Mouse (Mus musculus) stomach, embryonic 16.5 days (tissue): ENCODE results near the gene Parl. TPM values are rescaled to one million over a fixed set of nuclear protein-coding genes. Genes with fewer than 3 reads are reported as not detected.

Experiments
- ATAC-seq: fragments of 200-750 bp; cut with Nextera tagmentation; 2 replicates; pipeline ENCODE4 v1.8.0; 2017; ENCODE audit warnings: moderate number of reproducible peaks, moderate TSS enrichment; ENCODE audit not compliant: insufficient read depth, low FRiP score
- H3K27ac ChIP-seq: fragments of 300-500 bp; sonication (generic); 2 replicates; pipeline ENCODE4 v1.5.1; 2014; ENCODE audit warnings: low read length
- H3K27me3 ChIP-seq: fragments of 300-500 bp; sonication (generic); 2 replicates; pipeline ENCODE4 v1.6.1; 2014; ENCODE audit warnings: low read length, control low read depth, mixed read lengths; ENCODE audit not compliant: control insufficient read depth, insufficient read depth
- H3K36me3 ChIP-seq: fragments of 300-500 bp; sonication (generic); 2 replicates; pipeline ENCODE4 v1.6.1; 2014; ENCODE audit warnings: low read length; ENCODE audit not compliant: control insufficient read depth, insufficient read depth
- H3K4me1 ChIP-seq: fragments of 300-500 bp; sonication (generic); 2 replicates; pipeline ENCODE4 v1.6.1; 2014; ENCODE audit warnings: low read length, control low read depth, mixed read lengths; ENCODE audit not compliant: control insufficient read depth, insufficient read depth
- H3K4me2 ChIP-seq: fragments of 300-500 bp; sonication (generic); 2 replicates; pipeline ENCODE4 v1.6.1; 2014; ENCODE audit warnings: low read depth, low read length, mixed read lengths
- H3K4me3 ChIP-seq: fragments of 300-500 bp; sonication (generic); replicated peaks from 2 replicates; pipeline ENCODE4 v1.5.1; 2014; ENCODE audit warnings: mild to moderate bottlenecking, low read length
- H3K9ac ChIP-seq: fragments of 300-500 bp; sonication (generic); 2 replicates; pipeline ENCODE4 v1.6.1; 2014; ENCODE audit warnings: low read length
- H3K9me3 ChIP-seq: fragments of 300-500 bp; sonication (generic); replicated peaks from 2 replicates; pipeline ENCODE4 v1.6.1; 2016; ENCODE audit warnings: low read length, control low read depth; ENCODE audit not compliant: control insufficient read depth
- WGBS: fragments of 180-500 bp; shearing (Covaris S2); extraction: QIAGEN DNeasy Blood & Tissue Kit; methylation state at CpG from one replicate; pipeline ENCODE4 v1.1.7; 2014; 5-methylcytosine and 5-hydroxymethylcytosine counted together
- polyA plus RNA-seq: library from polyadenylated mRNA; unstranded; fragments of >200 nt; fragmentation: Nextera tagmentation; extraction: Ambion mirVana; gene quantifications from 2 replicates; pipeline ENCODE4 v1.2.1, GENCODE M21; 2015

Gene Parl
- polyA plus RNA-seq, 1 experiment from 2014 or later = 76.4 TPM

DNA sequence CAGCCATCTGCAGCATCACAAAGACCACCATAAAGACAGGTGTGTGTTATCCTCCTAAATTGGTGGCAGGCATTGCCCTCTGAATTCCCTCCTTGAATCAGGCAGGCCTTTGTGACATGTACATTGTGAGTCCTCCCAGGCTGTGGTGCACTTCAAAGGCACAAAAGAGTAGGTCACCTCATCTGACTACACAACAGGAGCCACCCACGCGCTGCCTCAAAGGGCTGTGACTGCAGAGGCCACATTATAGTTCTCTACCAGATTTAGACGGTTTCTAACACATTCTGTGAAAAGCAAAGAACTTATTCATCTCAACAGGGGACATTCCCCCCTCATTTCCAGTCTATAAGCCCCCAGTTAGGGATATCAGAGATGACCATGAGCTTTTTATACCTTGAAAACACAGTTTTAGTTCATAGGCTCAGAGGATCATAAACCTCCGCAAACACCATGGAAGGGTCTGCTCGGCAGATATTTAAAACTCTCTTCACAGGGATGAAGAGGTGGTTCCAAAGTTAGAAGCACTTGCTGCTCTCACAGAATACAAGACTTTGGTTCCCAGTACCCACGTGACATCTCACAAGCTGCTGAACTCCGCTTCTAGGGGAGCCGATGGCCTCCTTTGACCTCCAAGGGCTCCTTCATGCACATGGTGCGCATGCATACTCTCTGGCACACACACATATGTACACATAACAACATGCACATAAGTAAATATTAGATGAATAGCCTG is 53.6 kb downstream of the Parl start:
- H3K4me1 ChIP-seq = no peaks in the 10 kb centered on the region
- ATAC-seq = no peak
- no peaks in the 10 kb centered on the region for H3K36me3 ChIP-seq
- 91% methylated on average over 9 of the region's 9 CpGs for WGBS
- no peaks in the 10 kb centered on the region for H3K27me3 ChIP-seq
- no peaks in the 10 kb centered on the region; the same call in 1 of the 2 replicates for H3K9me3 ChIP-seq
- no peak overlapping the region for H3K9ac ChIP-seq
- no peak overlapping the region for H3K27ac ChIP-seq
- H3K4me3 ChIP-seq = no peak overlapping the region
- no peak overlapping the region for H3K4me2 ChIP-seq

GRCm38 (mm10) chr16:20247103-20247502 is 55.1 kb downstream of the Parl start:
- Histone ChIP-seq H3K4me1 (no peaks in the 10 kb centered on the region), H3K27ac (no peak overlapping the region), H3K9me3 (no peaks in the 10 kb centered on the region; the same call in 1 of the 2 replicates), H3K4me2 (no peak overlapping the region), H3K4me3 (no peak overlapping the region), H3K27me3 (no peaks in the 10 kb centered on the region), H3K9ac (no peak overlapping the region), H3K36me3 (no peaks in the 10 kb centered on the region)
- ATAC-seq = no peak

DNA sequence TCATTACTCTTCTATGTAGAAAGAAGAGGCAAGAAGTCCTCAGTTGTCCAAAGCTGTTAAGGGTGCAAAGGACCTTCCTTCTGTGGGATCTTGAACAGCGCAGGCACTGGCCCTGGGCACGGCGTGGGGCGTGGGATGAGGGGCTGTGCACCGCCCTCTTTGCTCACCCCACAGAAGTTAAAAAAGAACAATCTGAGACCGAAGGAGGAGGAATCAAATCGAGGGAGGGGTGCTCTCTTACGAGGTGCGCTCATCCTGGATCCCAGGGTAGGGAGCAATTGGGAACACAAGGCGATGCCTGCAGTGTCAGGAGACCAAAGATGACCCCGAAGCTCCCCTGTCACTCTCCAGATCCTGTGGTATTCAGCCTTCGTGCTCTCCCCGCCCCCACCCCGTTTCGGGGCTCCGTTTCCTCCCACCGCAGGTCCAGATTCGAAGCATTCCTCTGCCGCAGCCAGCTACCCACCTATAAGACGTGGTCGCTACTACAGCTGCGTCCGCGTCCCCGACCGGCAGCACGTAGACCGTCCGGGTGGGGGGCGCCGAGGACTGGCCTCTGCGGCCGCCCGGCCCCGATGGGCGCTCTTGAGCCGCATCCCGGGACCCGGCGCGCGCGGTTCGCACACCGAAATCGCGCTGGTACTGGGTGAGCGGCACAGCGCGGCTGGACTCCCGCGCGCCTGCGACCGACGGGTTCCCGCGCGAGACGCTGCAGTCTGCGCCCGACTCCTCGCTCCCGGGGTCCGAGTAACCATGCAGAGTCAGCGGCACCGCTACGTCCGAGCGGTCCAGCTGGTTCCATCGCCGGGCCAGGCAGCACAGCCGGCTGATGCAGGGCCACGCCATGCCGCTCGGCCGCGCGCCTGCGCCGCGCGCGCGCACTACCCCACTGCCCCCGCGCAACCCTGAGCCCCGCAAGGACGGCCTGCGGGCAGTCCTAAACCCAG is 61.4 kb downstream of the Parl start, which contains the start of gene Map6d1:
Map6d1 (minus strand) TSS at position 891 of the 947 bp plus-strand sequence.
- H3K9me3 ChIP-seq = no peaks in the 10 kb centered on the region; the same call in 1 of the 2 replicates
- H3K36me3 ChIP-seq = no peaks in the 10 kb centered on the region
- H3K4me3 ChIP-seq = peak within 1 kb of the TSS; percentile 73
- peak within 1 kb of the TSS; percentile 73 for H3K9ac ChIP-seq
- H3K27ac ChIP-seq = no peak within 1 kb of the TSS
- 0 out of 2 replicates have a peak, but pooled peaks cover 2% of the 10 kb centered on the region for H3K4me1 ChIP-seq
- H3K27me3 ChIP-seq = peaks cover 4% of the 10 kb centered on the region; the same call in 1 of the 2 replicates
- ATAC-seq = peak; percentile 76
- WGBS = 1% methylated on average over 90 of the region's 90 CpGs
- H3K4me2 ChIP-seq = peak within 1 kb of the TSS; percentile 93

GRCm38 (mm10) chr16:20238646-20239045 is 63.5 kb downstream of the Parl start:
- WGBS = 85% methylated on average over 4 of the region's 4 CpGs
- ATAC-seq = no peak
- Histone ChIP-seq H3K4me1 (0 out of 2 replicates have a peak, but pooled peaks cover 2% of the 10 kb centered on the region), H3K9me3 (no peaks in the 10 kb centered on the region), H3K36me3 (no peaks in the 10 kb centered on the region), H3K27me3 (peaks cover 4% of the 10 kb centered on the region; the same call in 1 of the 2 replicates), H3K27ac (no peak overlapping the region), H3K4me2 (no peak overlapping the region), H3K9ac (no peak overlapping the region), H3K4me3 (no peak overlapping the region)

DNA sequence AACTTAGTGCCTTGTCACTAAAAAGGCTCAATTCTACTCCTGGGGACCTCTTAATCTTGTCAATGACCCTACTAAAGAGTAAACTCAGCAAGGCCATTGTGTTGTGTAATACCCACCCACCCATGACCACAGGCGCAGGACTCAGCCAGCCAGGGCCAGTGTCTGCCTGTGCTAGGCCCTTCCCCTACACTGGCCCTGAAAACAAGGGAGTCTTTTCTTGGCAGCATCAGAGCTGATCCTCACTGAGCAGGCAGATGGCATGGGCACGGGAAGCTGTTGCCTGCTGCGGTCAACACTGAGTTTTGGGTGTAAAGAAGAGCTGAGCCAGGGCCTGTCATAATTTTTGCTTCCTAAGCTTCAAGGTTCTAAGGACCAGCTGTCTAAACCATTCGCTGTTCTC is 64.8 kb downstream of the Parl start:
- no peak overlapping the region for H3K27ac ChIP-seq
- ATAC-seq = no peak

DNA sequence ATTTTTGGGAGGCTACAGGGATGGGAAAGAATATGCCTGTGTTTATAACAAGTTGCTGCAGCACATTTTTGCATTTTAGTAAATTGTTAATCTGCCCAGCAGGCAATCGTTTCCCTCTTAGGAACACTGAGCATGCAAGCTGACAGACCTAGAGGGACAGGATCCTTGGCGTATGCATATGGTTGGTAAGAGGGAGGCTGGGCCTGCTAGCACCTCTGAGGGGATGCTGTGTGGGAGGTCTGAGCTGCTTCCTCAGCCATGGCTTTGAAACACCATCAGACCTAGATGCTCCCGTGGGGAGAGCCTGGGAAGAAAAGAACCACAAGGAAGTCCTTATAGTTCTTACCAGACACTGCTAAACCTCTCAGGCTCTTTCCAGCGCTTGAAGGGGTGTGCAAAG is 67.8 kb downstream of the Parl start:
- WGBS = 63% methylated on average over 4 of the region's 4 CpGs
- Histone ChIP-seq H3K9ac (no peak overlapping the region), H3K4me3 (no peak overlapping the region), H3K27ac (no peak overlapping the region), H3K27me3 (no peaks in the 10 kb centered on the region), H3K4me2 (no peak overlapping the region), H3K9me3 (no peaks in the 10 kb centered on the region), H3K4me1 (no peaks in the 10 kb centered on the region), H3K36me3 (peaks cover 15% of the 10 kb centered on the region)
- no peak for ATAC-seq

More for the DNA sequence above, 64.8 kb downstream of the Parl start:
- Histone ChIP-seq H3K4me2 (no peak overlapping the region), H3K4me3 (no peak overlapping the region), H3K9me3 (no peaks in the 10 kb centered on the region), H3K4me1 (0 out of 2 replicates have a peak, but pooled peaks cover 2% of the 10 kb centered on the region), H3K36me3 (no peaks in the 10 kb centered on the region), H3K27me3 (peaks cover 4% of the 10 kb centered on the region; the same call in 1 of the 2 replicates), H3K9ac (no peak overlapping the region)
- 74% methylated on average over 4 of the region's 4 CpGs for WGBS

Other genes starting within 250 kb of the Parl start
- gene Klhl24, start 204.8 kb downstream of the Parl start, polyA plus RNA-seq = 19.1 and 20.3 TPM in 2 replicates
- gene Yeats2, start 161.3 kb downstream of the Parl start, polyA plus RNA-seq = 24.7 and 26.6 TPM in 2 replicates
- 0.40 and 0.41 TPM in 2 replicates for gene Map6d1, start 61.0 kb downstream of the Parl start, polyA plus RNA-seq
- gene Cyp2ab1, start 23.0 kb upstream of the Parl start, polyA plus RNA-seq = not detected in 2 replicates
- 59.9 and 60.2 TPM in 2 replicates for gene Abcc5, start 124.0 kb upstream of the Parl start, polyA plus RNA-seq
- gene Eif2b5, start 196.4 kb upstream of the Parl start, polyA plus RNA-seq = 93.0 and 94.7 TPM in 2 replicates
- gene Dvl3, start 214.6 kb upstream of the Parl start, polyA plus RNA-seq = 17.4 and 17.6 TPM in 2 replicates
- gene Ap2m1, start 233.1 kb upstream of the Parl start, polyA plus RNA-seq = 565 and 588 TPM in 2 replicates
- 55.0 and 63.1 TPM in 2 replicates for gene Abcf3, start 246.2 kb upstream of the Parl start, polyA plus RNA-seq